Mouse (Mus musculus): Measurements from ENCODE around the gene Slc25a21.

Slc25a21 gene

DNA sequence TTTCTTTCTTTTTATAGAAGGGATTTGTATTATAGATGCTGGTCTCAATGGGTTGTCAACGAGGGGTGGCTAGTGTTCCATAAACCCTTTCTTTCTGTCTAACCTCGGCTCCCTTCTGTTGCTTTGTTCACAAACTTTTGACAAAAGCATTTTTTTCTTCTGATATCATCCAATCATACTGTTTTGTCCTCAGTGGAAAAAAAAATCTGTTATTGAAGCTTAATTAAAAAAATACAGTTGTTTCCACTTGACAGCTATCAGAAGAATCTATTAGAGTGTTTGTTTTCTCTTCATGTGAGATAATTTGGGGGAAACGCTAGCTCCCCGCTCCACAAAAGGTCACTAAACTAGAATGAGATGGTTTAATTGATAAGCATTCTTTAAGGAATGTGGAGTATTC, 469.6 kb downstream of the Slc25a21 start:
- DNase-seq: no peak

DNA sequence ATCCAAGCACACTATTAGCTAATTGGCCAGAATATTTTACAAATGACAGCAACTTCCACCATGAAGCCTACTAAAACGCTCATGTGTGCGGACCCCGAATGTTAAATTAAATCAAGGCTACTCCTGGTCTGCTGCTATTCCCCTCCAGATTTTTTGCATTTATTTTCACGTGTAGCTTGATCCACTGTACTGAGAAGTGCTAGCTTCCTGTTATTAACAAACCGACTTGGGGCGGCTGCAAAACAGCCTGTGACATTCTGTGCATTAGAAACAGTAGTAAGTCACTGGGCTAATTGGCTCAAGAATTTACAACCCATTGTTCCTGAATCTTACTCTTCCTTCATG, 478.6 kb downstream of the Slc25a21 start:
- no peak for DNase-seq

DNA sequence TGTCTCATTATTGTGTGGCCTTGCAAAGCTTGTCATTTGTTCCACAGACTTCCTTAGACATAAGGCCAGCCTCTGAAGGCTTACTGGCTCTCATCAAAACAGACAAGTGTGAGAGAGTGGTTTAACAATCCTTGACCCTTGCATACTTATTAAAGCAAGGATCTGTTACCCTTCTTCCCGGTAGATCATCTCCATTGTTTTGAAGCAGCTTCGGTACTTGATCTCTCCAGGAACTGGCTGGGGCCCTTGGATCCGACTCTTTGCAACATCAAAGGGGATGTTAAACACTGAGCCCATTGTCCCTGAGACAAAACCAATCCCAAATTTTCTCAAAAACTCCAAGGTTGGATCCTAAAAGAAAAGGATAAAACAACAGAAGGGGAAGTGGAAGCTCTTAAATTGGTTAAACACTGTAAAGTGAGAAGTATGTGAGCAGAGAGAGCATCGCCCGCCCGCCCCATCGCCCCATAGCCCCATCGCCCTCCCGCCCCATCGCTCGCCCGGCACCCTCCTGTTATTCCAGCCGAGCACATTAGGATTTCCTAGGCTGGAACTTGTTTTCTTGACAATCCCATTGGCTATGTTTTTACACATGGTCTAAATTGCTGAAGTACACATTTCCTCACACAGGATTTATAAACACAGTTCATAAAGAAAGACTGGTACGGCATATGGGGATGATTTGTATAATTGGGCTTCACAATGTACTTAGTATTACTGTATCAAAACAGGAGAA, 479.1 kb downstream of the Slc25a21 start:
- DNase-seq: no peak

DNA sequence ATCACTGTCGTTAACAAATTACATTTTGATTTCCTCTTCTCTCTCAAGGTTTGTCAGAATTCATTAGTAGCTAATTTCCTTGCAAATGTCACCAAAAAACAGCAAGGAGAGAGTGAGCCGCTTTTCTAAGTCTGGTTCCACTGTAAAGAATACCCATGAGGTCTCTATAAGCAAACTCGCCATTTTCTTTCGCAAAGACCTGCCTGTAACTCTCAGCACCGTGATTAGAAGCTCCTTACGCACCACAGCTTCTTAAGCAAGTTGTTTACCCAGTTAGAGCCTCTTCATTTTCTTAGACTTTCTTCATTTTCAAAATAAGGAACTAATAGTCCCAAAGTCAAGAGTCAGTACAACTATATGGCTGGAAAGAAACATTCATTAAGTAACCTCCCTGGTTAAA, 496.3 kb downstream of the Slc25a21 start:
- no peak for DNase-seq

DNA sequence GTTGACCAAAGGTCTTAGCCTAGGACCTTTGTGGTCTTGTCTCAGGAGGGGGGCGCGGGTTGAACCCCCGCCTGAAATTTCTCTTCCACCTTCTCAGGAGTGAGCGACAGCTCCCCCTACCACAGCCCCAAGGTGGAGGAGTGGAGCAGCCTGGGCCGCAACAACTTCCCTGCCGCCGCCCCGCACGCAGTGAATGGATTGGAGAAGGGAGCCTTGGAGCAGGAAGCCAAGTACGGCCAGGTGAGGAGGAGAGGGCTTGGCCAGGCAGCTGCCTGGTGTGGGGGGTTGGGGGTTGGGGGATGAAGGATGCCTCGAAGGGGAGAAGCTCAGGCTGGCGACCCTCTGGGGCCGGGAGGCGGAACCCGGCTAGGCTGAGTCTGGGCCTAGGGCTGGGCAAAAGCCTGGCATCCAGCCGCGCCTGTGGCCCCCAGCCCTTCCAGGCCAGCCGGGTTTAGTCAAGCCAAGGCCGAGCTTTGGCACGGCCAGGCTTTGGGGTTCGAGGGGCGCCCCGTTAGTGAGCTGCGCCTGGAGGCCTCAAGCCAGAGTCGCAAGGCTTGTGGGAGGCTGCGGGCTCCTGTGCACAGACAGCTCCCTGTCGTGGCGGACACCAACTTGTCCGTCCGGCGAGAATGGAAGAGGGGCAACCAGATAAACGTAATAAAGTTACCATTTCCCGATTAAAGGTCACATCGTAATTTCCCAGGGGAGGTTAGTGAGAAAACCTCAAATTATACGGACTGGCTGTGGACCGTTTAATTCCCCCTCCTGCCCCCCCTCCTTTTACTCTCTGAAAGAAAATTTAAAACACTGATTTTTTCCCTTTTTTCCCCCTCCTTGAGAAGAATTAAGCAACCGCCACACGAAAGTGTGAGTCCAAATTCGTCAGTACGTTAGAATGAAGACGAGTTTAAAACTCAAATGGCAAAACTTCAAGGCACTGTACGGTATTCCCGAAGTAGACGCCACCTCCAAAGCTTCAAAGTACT, 497.1 kb downstream of the Slc25a21 start:
- no peak for DNase-seq

DNA sequence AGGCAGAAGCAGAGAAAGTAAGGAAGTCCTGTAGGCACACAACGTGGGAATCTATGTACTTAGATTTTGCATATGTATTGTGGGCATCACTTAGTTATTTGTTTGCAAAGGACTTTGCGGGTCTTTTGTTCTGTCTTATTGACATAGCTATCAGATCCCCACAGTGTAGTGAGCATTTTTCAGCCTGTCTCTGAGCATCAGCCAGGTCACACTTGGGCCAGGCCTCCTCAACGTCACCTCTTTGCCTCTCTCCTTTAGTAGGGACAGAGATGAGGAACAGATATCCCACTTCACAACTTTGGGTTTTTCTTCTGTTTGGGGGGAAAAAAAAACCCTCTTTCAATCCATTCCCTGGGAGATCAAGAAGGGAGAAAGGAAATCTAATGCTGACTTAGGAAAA, 497.9 kb downstream of the Slc25a21 start:
- DNase-seq: no peak

DNA sequence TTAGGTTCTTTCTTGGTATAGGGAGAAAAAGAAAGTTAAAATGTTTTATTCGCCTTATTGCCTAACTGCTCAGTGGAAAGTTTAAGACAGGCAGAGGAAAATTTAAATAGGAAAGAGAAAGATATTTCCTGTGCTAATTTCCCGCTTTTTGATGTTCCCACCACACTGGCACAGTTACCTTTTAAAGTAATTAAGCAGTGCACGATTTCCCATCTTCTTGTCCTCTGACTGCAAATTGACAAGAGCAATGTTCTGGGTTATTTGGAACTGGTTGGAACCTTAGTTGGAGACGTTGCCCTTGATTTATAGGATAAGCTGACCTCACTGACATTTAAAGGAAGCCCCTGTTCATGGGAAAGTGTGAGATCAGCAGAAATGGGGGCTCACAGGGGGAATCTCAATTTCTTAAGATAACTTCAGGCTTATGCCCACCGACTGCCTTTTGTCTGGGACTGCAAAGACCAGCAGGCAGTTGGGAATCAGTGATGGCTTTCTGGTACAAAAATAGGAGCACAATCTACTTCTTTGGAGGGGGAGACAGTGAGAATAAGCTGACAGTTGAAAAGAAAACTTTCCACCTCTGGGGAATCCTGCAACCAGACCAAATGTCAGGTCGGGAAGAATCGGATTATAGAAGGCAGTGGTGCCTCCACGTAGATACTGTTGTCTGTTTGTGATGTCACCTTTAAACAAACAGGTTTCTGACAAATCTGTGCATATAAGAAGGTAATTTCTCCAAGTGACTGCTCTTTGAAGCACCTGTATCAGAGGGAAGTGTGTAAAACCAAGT, 498.9 kb downstream of the Slc25a21 start:
- no peak for DNase-seq

DNA sequence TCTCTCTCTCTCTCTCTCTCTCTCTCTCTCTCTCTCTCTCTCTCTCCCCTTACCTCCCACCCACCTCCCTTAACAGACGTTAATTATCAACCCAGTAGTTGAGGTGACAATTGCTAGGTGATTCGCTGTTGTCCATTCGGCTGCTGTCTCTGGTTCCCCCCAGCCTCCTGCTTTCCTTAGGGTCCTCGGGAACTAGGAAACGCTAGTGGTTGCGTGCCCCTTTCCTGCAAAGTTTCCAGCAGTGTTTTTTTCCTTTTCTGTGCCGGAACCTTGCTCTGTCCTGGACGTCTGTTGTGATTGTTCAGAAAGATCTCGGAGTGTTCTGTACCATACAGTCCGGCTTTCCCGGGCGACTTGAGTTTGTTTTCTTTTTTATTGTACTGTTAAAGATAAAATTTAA, 499.5 kb downstream of the Slc25a21 start:
- DNase-seq: no peak

DNA sequence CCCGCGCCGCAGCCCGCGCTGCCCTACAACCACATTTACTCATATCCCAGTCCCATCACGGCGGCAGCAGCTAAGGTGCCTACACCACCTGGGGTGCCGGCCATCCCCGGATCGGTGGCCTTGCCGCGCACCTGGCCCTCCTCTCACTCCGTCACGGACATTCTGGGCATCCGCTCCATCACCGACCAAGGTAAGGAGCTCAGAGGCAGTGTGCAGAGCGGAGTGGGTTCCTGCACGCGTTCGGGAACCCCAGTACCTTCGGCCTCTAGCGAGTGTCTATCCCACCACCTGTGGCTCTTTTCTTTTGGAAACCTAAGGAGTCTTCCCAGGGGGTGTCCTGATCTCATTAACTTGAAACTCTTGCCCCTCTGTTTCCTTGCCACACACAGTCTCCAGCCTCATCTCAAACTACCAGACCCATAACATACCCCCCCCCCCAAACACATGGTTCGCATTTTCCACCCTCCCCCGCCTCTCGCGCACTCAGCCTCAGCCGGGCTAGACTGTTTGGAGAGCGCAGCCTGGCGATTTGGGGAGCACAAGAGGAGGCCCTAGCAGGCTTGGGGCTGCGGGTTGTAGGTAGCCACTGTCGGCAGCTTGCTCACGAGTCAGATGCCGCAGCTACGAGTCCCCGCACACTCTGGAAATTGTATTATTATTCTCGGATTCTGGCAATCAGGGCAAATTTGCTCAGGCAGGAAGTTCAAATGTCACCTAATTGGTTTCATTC, 500.1 kb downstream of the Slc25a21 start:
- no peak for DNase-seq

DNA sequence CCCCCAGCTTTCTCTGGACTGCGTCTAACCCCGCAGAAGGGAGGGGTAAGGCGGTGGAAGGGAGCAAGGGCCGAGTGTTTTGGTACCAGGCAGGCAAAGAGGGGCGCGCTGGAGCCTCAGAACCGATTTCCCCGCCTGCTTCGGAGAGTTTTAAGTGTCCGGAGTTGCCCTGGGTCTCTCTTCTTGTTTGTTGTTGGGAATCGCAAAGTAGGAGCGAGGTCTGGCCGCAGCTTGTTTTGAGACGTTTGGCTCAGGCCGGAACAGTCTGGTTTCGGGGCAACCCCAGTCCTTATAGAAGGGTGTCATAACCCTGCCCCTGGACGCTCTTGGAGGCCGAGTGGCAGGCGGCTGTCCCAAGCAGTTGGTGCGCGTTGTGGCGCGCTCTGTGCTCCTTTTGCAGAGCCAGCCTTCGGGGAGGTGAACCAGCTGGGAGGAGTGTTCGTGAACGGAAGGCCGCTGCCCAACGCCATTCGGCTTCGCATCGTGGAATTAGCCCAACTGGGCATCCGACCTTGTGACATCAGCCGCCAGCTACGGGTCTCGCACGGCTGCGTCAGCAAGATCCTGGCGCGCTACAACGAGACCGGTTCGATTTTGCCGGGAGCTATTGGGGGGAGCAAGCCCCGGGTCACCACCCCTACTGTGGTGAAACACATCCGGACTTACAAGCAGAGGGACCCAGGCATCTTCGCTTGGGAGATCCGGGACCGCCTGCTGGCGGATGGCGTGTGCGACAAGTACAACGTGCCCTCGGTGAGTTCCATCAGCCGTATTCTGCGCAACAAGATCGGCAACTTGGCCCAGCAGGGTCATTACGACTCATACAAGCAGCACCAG, 500.9 kb downstream of the Slc25a21 start:
- no peak for DNase-seq

DNA sequence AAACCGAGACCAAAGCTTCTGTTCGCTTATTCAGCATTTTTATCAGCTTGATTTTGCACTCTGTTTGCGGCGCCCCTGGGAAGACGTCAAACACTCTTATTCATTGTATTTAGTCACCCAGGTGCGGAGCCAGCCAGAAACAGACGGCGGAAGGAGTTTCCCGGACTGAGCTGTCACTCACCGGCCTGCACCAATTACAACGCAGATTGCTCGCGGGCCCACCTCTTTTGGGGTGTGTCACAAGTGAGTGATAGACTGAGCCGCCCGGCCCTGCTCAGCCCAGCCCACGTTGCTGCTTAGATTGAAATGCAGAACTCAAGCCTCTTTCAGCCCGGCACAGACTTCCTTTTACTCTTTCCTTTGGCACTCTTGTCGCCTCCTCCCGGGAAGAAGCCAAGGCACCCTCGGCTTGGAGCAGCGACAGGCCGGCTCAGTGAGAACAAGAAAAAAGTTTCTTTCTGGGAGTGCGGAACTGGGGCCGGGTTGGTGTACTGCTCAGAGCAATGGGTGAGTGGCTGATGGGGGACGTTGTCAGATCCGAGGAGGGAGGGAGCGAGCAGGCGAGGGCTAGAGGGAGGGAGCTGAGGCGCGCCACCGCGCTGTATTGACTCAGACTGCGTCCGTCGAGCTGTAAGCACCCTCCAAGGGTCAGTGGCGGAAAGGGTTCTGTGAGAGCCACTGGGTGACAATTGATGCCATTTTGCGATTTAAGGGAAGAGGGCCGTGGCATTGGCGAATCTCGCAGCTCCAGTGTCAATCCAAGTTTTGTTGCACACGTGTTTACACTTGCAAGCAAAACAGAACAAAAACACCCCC, 501.7 kb downstream of the Slc25a21 start:
- no peak for DNase-seq

DNA sequence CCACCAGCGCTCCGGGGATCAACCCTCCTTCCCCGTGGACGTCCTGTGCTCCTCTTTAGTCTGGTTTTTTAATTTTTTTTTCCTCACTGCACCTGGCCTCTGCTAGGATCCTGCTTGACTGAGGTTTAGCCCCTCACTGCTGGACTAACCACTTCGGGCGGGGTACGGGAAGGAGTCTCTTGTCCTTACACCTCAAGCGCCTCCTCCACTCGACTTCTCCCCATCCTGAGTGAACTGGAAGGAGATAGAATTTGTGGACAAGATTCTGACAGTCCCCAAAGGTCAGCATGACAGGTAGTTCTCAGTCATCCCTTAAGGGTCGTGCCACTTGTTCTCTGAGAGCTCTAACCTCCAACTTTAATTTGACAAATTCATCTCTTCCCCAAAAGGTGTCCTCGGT, 502.3 kb downstream of the Slc25a21 start:
- DNase-seq: no peak

DNA sequence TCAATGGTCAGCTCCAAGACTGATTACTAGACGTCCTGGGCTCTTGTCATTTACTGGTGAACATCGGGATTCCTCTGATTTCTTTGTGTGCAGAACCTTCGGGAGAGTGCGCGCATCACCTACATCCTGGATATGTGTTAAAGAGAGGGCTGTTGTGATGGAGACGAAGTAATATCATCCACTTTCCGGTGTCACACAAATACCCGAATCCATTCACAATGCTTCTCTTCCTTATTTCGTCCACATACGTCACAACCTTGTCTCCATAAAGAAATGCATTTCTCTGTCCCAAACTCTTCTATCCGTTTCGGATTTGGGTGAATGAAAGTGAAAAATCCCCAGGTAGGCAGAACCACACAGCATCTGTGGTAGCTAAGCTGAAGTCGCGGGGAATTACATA, 502.9 kb downstream of the Slc25a21 start:
- no peak for DNase-seq

DNA sequence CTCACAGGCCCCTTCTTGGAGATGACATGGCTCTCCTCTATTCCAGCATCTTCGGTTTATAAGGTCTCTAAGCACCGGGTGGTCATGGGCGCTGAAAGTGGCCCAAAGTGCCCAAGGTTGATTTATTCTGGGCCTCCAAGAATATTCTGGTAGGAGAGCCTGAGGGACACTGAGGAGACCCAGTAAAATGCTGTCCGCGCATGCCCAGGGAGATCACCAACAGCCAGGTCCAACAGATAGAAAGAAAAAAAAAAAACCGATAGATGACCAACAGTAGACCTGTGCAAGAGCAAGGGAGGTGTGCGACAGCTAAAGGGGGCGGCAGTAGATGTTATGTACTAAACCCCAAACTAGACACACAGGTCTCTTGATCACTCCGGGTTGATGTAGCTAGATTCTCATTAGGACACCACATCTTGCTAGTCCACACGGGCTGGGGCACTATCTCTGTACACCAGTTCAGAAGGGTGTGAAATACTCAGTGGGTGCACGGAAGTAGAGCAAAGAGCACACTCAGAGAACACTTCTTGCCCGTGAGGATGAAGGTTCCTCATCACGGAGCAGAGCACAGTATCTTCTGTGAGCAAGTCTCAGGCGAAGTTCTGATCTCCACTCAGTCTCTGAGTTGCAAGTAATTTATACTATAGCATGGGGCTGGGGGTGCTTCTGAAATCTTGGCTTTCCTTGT, 503.7 kb downstream of the Slc25a21 start:
- DNase-seq: no peak

DNA sequence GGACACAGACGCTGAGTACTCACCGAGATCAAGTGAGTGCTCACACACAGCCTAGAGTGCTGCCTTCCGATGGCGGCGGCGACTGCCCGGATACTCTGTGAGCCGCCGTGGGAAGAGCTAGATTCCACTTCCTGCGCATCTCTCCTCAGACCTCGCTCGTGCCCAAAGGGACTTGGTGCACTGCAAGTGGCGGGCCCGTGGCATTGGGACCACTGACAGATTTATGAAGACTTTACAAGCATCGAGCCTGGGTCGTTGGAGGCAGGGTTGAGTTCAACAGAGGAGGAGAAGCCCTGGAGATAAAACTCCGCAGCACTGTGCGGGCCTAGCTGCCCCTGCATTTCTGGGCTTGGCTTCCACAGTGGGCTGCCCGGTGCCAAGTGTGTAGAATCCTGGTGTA, 504.7 kb downstream of the Slc25a21 start:
- no peak for DNase-seq

DNA sequence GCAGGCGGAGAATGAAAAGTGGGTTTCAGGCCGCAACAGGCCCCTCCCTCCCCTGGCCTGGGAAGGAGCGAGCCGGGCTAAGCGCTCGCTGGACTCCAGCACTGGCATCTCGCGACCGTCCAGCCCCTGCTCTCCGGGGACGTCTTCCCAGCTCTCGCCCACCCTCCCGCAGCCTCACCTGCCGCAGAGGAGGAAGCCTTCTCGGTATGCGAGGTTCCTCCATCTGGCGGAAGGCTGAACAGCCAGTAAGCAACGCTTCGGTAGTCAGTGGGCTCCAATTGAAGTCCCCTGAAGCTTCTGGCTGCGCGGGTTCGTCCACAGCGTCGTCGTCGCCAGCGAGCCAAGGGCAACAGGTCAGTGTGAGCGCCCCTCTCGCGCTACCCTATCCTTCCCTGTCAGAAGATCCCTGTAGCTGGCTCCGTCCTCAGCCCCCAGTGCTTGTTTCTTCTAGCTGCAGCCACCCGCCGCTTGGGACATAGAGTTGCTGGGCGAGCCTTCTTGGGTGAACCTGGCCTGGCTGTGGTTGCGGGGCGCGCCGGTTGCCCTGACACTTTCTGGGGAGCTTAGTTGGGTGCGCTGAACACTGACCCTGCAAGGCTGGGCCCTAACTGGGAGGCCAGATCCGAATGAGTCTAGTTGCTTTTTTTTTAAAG, 505.7 kb downstream of the Slc25a21 start, which contains the start of gene Pax9:
Gene Pax9 (plus strand): TSS at position 341 of the 653 bp plus-strand sequence.
- no peak for DNase-seq

DNA sequence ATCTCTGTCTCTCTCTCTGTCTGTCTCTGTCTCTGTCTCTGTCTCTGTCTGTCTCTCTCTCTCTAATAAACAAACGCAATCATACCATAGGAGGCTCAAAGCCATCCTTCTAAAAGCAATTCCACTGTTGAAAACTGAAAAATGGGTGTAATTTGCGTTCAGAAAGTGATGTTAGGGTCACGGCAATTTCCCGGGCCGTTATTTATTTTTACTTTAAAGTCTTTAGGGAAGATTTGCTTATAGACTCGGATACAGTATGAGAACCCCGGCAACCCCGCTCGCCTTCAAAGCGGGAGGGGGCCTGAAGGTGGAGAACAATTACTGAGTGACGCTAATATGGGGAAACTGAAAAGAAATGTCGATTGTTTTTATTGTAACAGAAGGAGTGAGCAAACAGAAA, 506.3 kb downstream of the Slc25a21 start:
- DNase-seq: no peak

DNA sequence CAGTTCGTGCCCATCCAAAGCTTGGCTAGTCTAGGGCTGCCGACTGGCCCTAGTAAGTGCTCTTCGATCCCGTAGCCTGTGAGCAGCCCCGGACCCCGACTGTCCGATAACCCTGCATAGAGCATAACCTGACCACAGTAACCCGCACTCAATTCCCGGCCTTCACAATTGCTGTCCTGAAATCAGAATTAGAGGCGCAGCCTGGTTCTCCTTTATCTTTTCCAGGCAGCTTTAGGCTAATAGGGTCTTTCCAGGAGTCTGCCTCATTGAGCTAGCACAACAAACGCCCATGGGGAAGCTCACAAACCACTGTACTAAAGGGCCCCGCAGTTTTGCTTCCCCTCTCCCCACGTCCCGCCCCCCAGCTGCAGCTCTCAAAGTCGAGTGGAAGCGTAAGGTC, 506.9 kb downstream of the Slc25a21 start:
- no peak for DNase-seq

DNA sequence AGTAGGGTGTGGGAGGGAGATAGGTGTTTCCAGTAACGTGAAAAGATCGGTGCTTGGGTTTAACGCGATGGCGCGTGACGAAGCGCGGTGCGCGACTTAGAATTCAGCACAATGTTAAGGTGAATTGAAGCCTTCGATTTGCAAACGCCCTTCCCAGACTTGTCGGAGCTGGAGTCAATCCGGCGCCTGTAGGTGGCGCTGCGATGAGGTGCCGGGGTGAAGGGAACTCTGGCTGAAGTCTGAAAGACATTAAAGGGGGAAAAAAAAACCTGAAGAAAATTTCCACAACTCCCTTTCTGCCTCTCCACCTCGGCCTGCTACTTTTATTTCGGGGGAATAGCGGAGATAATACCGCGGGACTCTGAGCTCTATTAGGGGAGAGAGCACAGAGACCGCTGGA, 507.5 kb downstream of the Slc25a21 start:
- DNase-seq: no peak

DNA sequence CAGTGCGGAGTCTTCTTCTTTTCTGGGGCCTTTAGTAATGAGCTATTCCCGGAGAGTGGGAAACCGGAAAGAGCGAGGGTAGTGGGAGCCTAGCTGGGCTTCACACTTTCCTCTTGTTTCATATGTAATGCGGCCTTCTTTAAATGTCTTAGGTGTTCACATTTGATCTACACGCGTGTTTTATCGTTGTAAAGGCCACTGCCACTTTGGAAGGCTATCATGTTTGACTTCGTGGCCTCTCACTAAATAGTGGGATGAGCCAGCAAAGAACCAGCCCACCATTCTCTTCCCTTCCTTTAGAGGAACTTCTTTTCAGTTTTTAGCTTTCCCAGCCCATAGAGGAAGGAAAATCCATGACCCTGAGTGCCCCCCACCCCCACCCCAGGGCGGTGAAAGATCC, 507.9 kb downstream of the Slc25a21 start:
- no peak for DNase-seq
